Mouse (Mus musculus) hindbrain, embryonic 16.5 days (tissue): ENCODE data around the gene Mllt10. TPM values are rescaled to one million over a fixed set of nuclear protein-coding genes. Genes with fewer than 3 reads are reported as not detected.

Experiments used
- ATAC-seq: fragments of 200-750 bp; cut with Nextera tagmentation; 2 replicates; pipeline ENCODE4 v1.8.0; 2017; ENCODE audit warnings: moderate TSS enrichment, moderate library complexity
- H3K27ac ChIP-seq: fragments of 300-500 bp; sonication (generic); 2 replicates; pipeline ENCODE4 v1.5.1; 2014; ENCODE audit warnings: low read depth, mild to moderate bottlenecking, control low read depth, low read length, moderate library complexity
- H3K27me3 ChIP-seq: fragments of 300-500 bp; sonication (generic); replicated peaks from 2 replicates; pipeline ENCODE4 v1.6.1; 2014; ENCODE audit warnings: low read length; ENCODE audit not compliant: control insufficient read depth, insufficient read depth
- H3K36me3 ChIP-seq: fragments of 300-500 bp; sonication (generic); 2 replicates; pipeline ENCODE4 v1.6.1; 2014; ENCODE audit warnings: mild to moderate bottlenecking, low read length, moderate library complexity, mixed read lengths; ENCODE audit not compliant: control insufficient read depth, insufficient read depth
- H3K4me1 ChIP-seq: fragments of 300-500 bp; sonication (generic); 2 replicates; pipeline ENCODE4 v1.6.1; 2014; ENCODE audit warnings: low read depth, low read length; ENCODE audit not compliant: control insufficient read depth, insufficient read depth
- H3K4me2 ChIP-seq: fragments of 300-500 bp; sonication (generic); 2 replicates; pipeline ENCODE4 v1.6.1; 2014; ENCODE audit warnings: mild to moderate bottlenecking, low read length, control low read depth, moderate library complexity
- H3K4me3 ChIP-seq: fragments of 300-500 bp; sonication (generic); 2 replicates; pipeline ENCODE4 v1.5.1; 2014; ENCODE audit warnings: mild to moderate bottlenecking, low read length, control low read depth, moderate library complexity
- H3K9ac ChIP-seq: fragments of 300-500 bp; sonication (generic); 2 replicates; pipeline ENCODE4 v1.6.1; 2014; ENCODE audit warnings: low read depth, mild to moderate bottlenecking, control low read depth, low read length, moderate library complexity
- H3K9me3 ChIP-seq: fragments of 300-500 bp; sonication (generic); 2 replicates; pipeline ENCODE4 v1.6.1; 2014; ENCODE audit warnings: mild to moderate bottlenecking, low read length, moderate library complexity; ENCODE audit not compliant: control insufficient read depth
- WGBS: fragments of 180-500 bp; shearing (Covaris S2); extraction: QIAGEN DNeasy Blood & Tissue Kit; methylation state at CpG from one replicate; pipeline ENCODE4 v1.1.7; 2014; 5-methylcytosine and 5-hydroxymethylcytosine counted together
- microRNA-seq: library from miRNA; unstranded; fragments of <30 nt; microRNA quantifications from one replicate; pipeline ENCODE4, GENCODE M21; 2017
- polyA plus RNA-seq: library from polyadenylated mRNA; unstranded; fragments of >200 nt; fragmentation: Nextera tagmentation; extraction: Ambion mirVana; gene quantifications from 2 replicates; pipeline ENCODE4 v1.2.1, GENCODE M21; 2015

Gene Mllt10
- polyA plus RNA-seq, 1 experiment from 2014 or later: 42.9 TPM

- no peaks in the 10 kb centered on the region for H3K36me3 ChIP-seq
- 97% methylated on average over 5 of the region's 5 CpGs for WGBS
- no peaks in the 10 kb centered on the region for H3K27me3 ChIP-seq
- ATAC-seq: no peak
- no peak overlapping the region for H3K4me2 ChIP-seq
- H3K27ac ChIP-seq: no peak overlapping the region
- no peak overlapping the region for H3K4me3 ChIP-seq
- H3K4me1 ChIP-seq: peaks cover 3% of the 10 kb centered on the region; the same call in 1 of the 2 replicates
- no peaks in the 10 kb centered on the region for H3K9me3 ChIP-seq
- no peak overlapping the region for H3K9ac ChIP-seq
These were observed 180.5 kb downstream of the Mllt10 start for GRCm38 (mm10) chr2:18235524-18235923.

GRCm38 (mm10) chr2:18249224-18249623, 194.2 kb downstream of the Mllt10 start:
- WGBS: 93% methylated on average over 3 of the region's 3 CpGs
- Histone ChIP-seq H3K36me3 (peaks cover 8% of the 10 kb centered on the region), H3K4me2 (no peak overlapping the region)

More at GRCm38 (mm10) chr2:18249224-18249623, 194.2 kb downstream of the Mllt10 start:
- Histone ChIP-seq H3K9me3 (0 out of 2 replicates have a peak, but pooled peaks cover 3% of the 10 kb centered on the region), H3K27ac (no peak overlapping the region), H3K9ac (no peak overlapping the region), H3K4me1 (no peaks in the 10 kb centered on the region), H3K4me3 (no peak overlapping the region), H3K27me3 (no peaks in the 10 kb centered on the region)
- ATAC-seq: no peak

Small RNA genes lying within 50 kb of the gene (microRNA-seq; reads per million reads assigned to microRNA genes)
- gene Gm23638 (not detected), gene Mir7655 (3.5 reads per million, percentile 10 among the genes with 10 or more reads in this experiment)

Other genes starting within 250 kb of the Mllt10 start
- gene H2al2a, start 58.3 kb upstream of the Mllt10 start, polyA plus RNA-seq: not detected in 2 replicates
- 6.1 and 8.2 TPM in 2 replicates for gene A930004D18Rik, start 17.5 kb upstream of the Mllt10 start, polyA plus RNA-seq
- gene Skida1, start 6.2 kb upstream of the Mllt10 start, polyA plus RNA-seq: 4.4 and 5.8 TPM in 2 replicates